Mouse (Mus musculus): Measurements from ENCODE around the gene Vsx2.

The Vsx2 gene

GRCm38 (mm10) chr12:84573094-84573493 lies 3.5 kb downstream of the Vsx2 start:
- no peak for DNase-seq

DNA sequence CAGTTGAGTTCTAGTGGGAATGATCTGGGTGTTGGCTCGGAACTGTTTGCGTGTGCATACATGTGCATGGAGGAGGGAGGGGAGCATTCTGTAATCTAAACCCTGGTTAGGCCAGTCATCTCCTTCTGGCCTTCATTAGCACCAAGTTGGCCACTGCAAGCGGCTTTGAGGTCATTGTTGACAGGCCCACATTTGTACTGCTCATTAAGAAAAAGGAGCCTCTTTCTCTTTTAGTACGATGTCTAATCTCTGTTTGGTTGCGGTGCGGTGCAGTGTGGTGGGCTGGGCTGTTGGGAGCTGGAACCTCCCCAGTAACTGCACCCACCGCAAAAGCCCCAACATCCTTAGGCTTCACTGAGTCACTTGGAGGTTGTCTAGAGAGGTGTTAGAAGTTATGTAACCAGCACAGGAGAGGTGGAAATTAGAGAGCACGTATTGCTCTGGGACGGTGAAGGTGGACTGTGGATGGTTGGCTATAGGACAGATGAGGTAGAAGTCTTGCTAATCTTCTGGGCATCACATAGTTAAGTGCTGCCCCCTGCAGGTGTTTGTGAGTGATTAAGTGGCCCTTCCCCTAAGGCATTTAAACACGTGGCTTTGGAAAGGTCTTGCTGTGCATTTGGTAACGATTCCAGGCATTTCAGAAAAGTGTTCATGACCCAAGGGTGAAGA lies 8.3 kb downstream of the Vsx2 start:
- peak; percentile 42 for DNase-seq

GRCm38 (mm10) chr12:84578440-84578770 lies 8.8 kb downstream of the Vsx2 start:
- no peak for DNase-seq

DNA sequence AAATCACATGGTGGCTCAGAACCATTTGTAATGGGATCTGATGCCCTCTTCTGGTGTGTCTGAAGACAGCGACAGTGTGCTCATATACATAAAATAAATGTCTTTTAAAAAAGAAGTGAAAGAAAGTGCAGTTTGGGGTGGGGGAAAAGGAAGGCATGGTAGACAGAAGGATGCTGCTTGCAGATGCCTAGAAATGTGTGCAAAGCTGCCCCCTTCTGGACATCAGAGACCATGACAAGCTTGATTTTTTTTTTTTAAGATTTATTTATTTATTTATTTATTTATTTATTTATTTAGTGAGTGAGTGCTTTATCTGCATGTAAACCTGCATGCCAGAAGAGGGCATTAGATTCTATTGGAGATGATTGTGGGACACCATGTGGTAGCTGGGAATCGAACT lies 11.7 kb downstream of the Vsx2 start:
- DNase-seq, result no peak

- DNase-seq, result peak; percentile 98
These were observed 20.5 kb downstream of the Vsx2 start for GRCm38 (mm10) chr12:84589825-84590761.

GRCm38 (mm10) chr12:84598324-84598723 lies 28.8 kb downstream of the Vsx2 start:
- DNase-seq, result no peak

- no peak for DNase-seq
These were observed 34.4 kb downstream of the Vsx2 start for GRCm38 (mm10) chr12:84604001-84604400.

GRCm38 (mm10) chr12:84605860-84606259 lies 36.3 kb downstream of the Vsx2 start:
- peak; percentile 82 for DNase-seq

GRCm38 (mm10) chr12:84611718-84612117 lies 42.2 kb downstream of the Vsx2 start:
- DNase-seq, result no peak

- no peak for DNase-seq
These were observed 43.0 kb downstream of the Vsx2 start for GRCm38 (mm10) chr12:84612518-84612917.

GRCm38 (mm10) chr12:84614001-84614400 lies 44.4 kb downstream of the Vsx2 start:
- no peak for DNase-seq

DNA sequence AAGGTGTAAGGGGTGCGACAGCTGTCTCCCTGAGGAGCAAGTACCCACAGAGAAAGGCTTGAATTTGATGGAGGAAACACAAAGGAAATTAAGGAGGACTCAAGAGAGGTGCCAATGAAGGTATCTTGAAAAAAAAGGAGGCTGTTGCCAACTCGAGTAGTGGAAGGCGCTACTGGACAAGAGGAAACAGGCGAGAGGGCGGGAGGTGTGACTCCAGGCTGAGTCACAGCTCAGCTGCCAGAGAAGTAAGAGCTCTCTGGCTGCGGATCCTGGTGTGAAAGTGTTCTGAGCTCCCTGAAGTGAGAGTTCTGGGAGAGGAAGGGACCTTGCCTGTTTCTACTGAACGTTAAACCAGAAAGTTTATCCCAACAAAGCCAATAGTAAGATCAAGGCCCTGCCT lies 45.0 kb downstream of the Vsx2 start:
- DNase-seq, result no peak

GRCm38 (mm10) chr12:84616977-84617630 lies 47.5 kb downstream of the Vsx2 start, which contains the start of gene Abcd4:
Gene Abcd4, minus strand, starts transcription at chr12:84617413.
- DNase-seq, result peak; percentile 95

DNA sequence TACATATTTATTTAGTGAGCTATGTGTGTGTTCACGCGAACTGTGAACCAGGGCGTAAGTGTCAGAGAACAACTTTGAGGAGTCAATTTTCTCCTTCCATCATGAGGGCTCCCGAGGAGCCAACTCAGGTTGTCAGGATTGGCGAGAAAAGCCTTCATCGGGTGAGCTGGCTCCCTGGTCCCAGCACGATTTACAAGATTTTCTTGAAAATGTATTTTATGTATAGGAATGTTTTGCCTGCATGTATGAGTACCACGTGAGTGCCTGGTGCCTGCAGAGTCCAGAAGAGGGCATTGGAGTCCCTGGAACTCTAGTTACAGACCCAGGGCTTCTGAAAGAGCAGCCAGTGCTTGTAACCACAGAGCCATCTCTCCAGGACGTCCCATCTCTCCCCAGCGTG lies 48.1 kb downstream of the Vsx2 start:
- DNase-seq, result peak; percentile 25

DNA sequence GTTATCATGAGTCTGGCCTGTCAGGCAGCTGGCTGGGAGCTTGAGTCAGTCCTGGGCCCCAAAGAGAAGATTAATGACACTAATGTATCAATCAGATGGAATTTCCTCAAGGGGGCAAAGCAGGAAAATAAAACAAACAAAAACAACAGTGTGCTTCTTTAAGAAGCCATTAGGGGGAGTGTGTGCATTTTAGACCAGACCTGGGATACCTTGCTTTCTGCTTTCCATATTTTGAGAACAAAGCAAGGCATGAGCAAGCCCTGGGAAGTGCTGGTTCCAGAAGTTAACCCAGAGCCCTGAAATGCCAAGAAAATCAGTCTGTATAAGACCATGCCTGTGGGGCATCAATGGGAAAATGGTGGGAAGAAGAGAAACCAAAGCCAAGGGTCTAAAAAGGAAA lies 51.4 kb downstream of the Vsx2 start:
- no peak for DNase-seq

DNA sequence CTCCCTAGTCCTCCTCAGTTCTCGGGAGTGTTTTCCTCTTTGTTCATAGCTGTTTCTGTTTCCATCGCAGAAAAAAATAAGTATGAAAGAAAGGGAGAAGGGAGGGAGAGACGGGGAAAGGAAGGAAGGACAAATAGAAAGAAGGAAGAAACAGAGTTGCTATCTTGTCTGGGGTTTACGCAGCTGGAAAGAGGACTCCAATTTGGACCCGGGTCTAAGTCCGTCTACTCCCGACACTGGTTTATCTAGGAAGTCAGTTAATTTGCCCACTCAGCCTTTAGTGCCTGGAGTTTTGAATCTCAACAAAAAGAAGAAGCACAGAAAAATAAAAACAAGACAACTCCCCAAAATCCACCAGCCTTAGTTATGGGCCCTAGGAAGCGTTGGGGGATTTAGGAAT lies 55.0 kb downstream of the Vsx2 start:
- no peak for DNase-seq

DNA sequence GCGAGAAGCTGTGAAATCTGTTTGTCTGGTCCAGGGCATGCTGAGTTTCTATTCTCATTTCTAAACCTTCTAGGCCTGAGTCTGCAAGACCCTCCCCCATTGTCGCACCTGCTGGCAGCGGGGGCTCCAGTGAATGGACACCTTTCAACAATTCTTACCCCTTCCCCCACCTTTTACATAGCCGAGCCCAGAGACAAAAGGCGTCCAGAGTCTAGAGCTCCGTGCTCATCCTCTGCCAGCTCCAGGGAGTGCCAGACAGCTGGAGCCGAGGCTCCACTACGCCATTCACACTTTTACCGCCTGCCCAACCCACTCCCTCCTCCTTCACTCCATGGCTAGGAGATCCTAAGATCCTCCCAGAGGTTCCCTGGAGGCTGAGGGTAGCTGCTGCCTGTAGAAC lies 55.6 kb downstream of the Vsx2 start:
- DNase-seq, result no peak

- DNase-seq, result no peak
These were observed 62.3 kb downstream of the Vsx2 start for GRCm38 (mm10) chr12:84631867-84632266.

GRCm38 (mm10) chr12:84640253-84640652 lies 70.7 kb downstream of the Vsx2 start:
- DNase-seq, result no peak

GRCm38 (mm10) chr12:84640654-84641053 lies 71.1 kb downstream of the Vsx2 start, which contains the start of gene Vrtn:
Gene Vrtn, plus strand, starts transcription at chr12:84641019.
- no peak for DNase-seq

Measured in thymus, postnatal 4 days (tissue).